In the genomic region with DNA sequence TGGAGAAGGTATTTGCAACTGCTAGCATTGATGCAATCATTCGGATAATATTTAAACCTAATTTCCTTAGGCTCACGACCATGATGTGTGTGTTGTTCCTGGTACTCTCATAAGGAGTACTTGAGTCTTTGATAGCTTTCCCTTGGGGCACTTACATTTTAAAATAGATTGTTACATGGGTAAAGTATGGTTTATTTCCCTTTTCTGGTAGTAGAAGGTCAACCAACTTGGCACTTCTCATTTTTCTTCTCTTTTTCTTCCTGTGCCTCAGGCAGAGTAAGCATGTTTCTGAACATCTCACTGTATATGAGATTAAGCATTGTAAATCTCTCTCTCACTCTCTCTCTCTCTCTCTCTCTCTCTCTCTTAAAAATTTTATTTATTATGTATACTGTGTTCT, we compare ENCODE assay signal across 1 mouse cellular context.
TF ChIP-seq lines count a peak whose summit lies in the region.

No protein-coding gene starts in this region.

TF ChIP-seq in MEL, 35 proteins besides CTCF, POLR2A, EP300 and RAD21:
- TF ChIP-seq SIN3A (IDR thresholded peaks at IDR 0.05; ENCODE audit: low read length) = no peak
- TF ChIP-seq ZKSCAN1 (IDR thresholded peaks at IDR 0.05; ENCODE audit: low read depth, low read length) = no peak
- TF ChIP-seq ZNF384 (IDR thresholded peaks at IDR 0.05; ENCODE audit: low read depth, low read length) = no peak
- TF ChIP-seq TBP (IDR thresholded peaks at IDR 0.05; ENCODE audit: low read depth, low read length) = no peak
- TF ChIP-seq GATA1 (IDR thresholded peaks at IDR 0.05; ENCODE audit: low read depth, low read length) = no peak
- TF ChIP-seq HCFC1 (IDR thresholded peaks at IDR 0.05; ENCODE audit: low read depth, low read length) = no peak
- TF ChIP-seq MAX (IDR thresholded peaks at IDR 0.05; ENCODE audit: low read length) = no peak
- TF ChIP-seq CHD2 (IDR thresholded peaks at IDR 0.05; ENCODE audit: low read length) = no peak
- TF ChIP-seq UBTF (IDR thresholded peaks at IDR 0.05; ENCODE audit: borderline replicate concordance, insufficient read depth, low read depth, low read length) = no peak
- no peak for TF ChIP-seq MAZ (IDR thresholded peaks at IDR 0.05; ENCODE audit: low read depth, low read length)
- no peak for TF ChIP-seq ZMIZ1 (IDR thresholded peaks at IDR 0.05; ENCODE audit: low read depth, low read length)
- no peak for TF ChIP-seq NRF1 (IDR thresholded peaks at IDR 0.05; ENCODE audit: insufficient read depth, low read depth, low read length, poor library complexity, severe bottlenecking)
- TF ChIP-seq BHLHE40 (IDR thresholded peaks at IDR 0.05; ENCODE audit: borderline replicate concordance, low read depth, low read length) = no peak
- TF ChIP-seq ZC3H11A (IDR thresholded peaks at IDR 0.05; ENCODE audit: low read depth, low read length) = no peak
- no peak for TF ChIP-seq SMC3 (IDR thresholded peaks at IDR 0.05; ENCODE audit: low read depth, low read length)
